ENCODE assay signal across 16 mouse cellular contexts in genomic region chr12:110707451-110707850, GRCm38 (mm10). TPM values are rescaled to one million over a fixed set of nuclear protein-coding genes. Genes with fewer than 3 reads are reported as not detected.
DNase-seq lines count a peak whose midpoint lies in the region; ATAC-seq and TF ChIP-seq lines count a peak whose summit lies in the region.
"Had no signal": no experiment of that assay in that cellular context is flagged by ENCODE, and none has a peak within 500 bp of the region (broad histone marks: within the 10 kb centered on the region; RNA-seq: fewer than 3 reads in every experiment).

No protein-coding gene starts in this region.

- TF ChIP-seq CTCF in ES-Bruce4 (IDR thresholded peaks at IDR 0.05; ENCODE audit: low read depth, low read length), result no peak

- no peaks in the 10 kb centered on the region for H3K27me3 ChIP-seq in forebrain, embryonic 13.5 days
- no peaks in the 10 kb centered on the region for H3K27me3 ChIP-seq in forebrain, embryonic 15.5 days
- H3K27me3 ChIP-seq in intestine, embryonic 16.5 days (replicated peaks; ENCODE audit: control insufficient read depth, insufficient read depth, low read length), result no peaks in the 10 kb centered on the region
- no peaks in the 10 kb centered on the region for H3K27me3 ChIP-seq in intestine, embryonic 15.5 days (replicated peaks)
- no peaks in the 10 kb centered on the region for H3K27me3 ChIP-seq in ES-Bruce4 (ENCODE audit: control insufficient read depth, insufficient read depth, low read length, poor library complexity, severe bottlenecking)
- no peaks in the 10 kb centered on the region for H3K27me3 ChIP-seq in liver, embryonic 15.5 days

- DNase-seq in right cerebral cortex, postnatal 14 days, result no peak
- DNase-seq in gastrocnemius, postnatal 36 days, result no peak
- DNase-seq: right cerebral cortex, adult 18-20 months had no signal

- no peak overlapping the region for H3K4me3 ChIP-seq in forebrain, embryonic 13.5 days
- H3K4me3 ChIP-seq in forebrain, embryonic 15.5 days, result no peak overlapping the region
- no peak overlapping the region for H3K4me3 ChIP-seq in intestine, embryonic 16.5 days (ENCODE audit: low read length)
- no peak overlapping the region for H3K4me3 ChIP-seq in intestine, embryonic 15.5 days (replicated peaks)
- H3K4me3 ChIP-seq in ES-Bruce4 (ENCODE audit: low read depth, low read length), result peak overlapping the region; percentile 37
- H3K4me3 ChIP-seq in liver, embryonic 15.5 days (replicated peaks), result 0 out of 2 replicates have a peak overlapping the region, but pooled peaks have one; percentile 56

- no peak for TF ChIP-seq EP300 in ES-Bruce4 (IDR thresholded peaks at IDR 0.05; ENCODE audit: insufficient read depth, low read depth, low read length)

- H3K36me3 ChIP-seq in forebrain, embryonic 13.5 days (ENCODE audit: poor library complexity, severe bottlenecking), result no peaks in the 10 kb centered on the region
- no peaks in the 10 kb centered on the region for H3K36me3 ChIP-seq in forebrain, embryonic 15.5 days
- H3K36me3 ChIP-seq in intestine, embryonic 16.5 days (ENCODE audit: control insufficient read depth, insufficient read depth, low read length), result no peaks in the 10 kb centered on the region
- H3K36me3 ChIP-seq in intestine, embryonic 15.5 days, result no peaks in the 10 kb centered on the region
- H3K36me3 ChIP-seq in ES-Bruce4 (ENCODE audit: control insufficient read depth, insufficient read depth, low read length, poor library complexity, severe bottlenecking), result no peaks in the 10 kb centered on the region
- no peaks in the 10 kb centered on the region for H3K36me3 ChIP-seq in liver, embryonic 15.5 days (replicated peaks)

- H3K4me1 ChIP-seq in forebrain, embryonic 13.5 days, result peaks cover 14% of the 10 kb centered on the region
- peaks cover 14% of the 10 kb centered on the region for H3K4me1 ChIP-seq in forebrain, embryonic 15.5 days
- H3K4me1 ChIP-seq in intestine, embryonic 16.5 days (ENCODE audit: control insufficient read depth, insufficient read depth, low read length), result 0 out of 2 replicates have a peak, but pooled peaks cover 2% of the 10 kb centered on the region
- H3K4me1 ChIP-seq in intestine, embryonic 15.5 days (replicated peaks), result peaks cover 3% of the 10 kb centered on the region; the same call in 1 of the 2 replicates
- peaks cover 7% of the 10 kb centered on the region for H3K4me1 ChIP-seq in ES-Bruce4 (ENCODE audit: control insufficient read depth, insufficient read depth, low read length)
- peaks cover 18% of the 10 kb centered on the region for H3K4me1 ChIP-seq in liver, embryonic 15.5 days (replicated peaks)

- intact Hi-C loops in gastrocnemius, postnatal 36 days (cut with DNase I), result no loop called here

- no peak overlapping the region for H3K9ac ChIP-seq in forebrain, embryonic 13.5 days
- no peak overlapping the region for H3K9ac ChIP-seq in forebrain, embryonic 15.5 days (replicated peaks)
- no peak overlapping the region for H3K9ac ChIP-seq in intestine, embryonic 16.5 days (ENCODE audit: low read depth, low read length)
- no peak overlapping the region for H3K9ac ChIP-seq in intestine, embryonic 15.5 days
- peak overlapping the region; percentile 21 for H3K9ac ChIP-seq in ES-Bruce4 (ENCODE audit: low read depth, poor library complexity, severe bottlenecking)
- no peak overlapping the region for H3K9ac ChIP-seq in liver, embryonic 15.5 days

- no peak overlapping the region for H3K27ac ChIP-seq in forebrain, embryonic 13.5 days
- H3K27ac ChIP-seq in forebrain, embryonic 15.5 days (replicated peaks), result no peak overlapping the region
- peak overlapping the region; percentile 52; the same call in 1 of the 2 replicates for H3K27ac ChIP-seq in intestine, embryonic 16.5 days (ENCODE audit: low read length)
- H3K27ac ChIP-seq in intestine, embryonic 15.5 days, result no peak overlapping the region
- H3K27ac ChIP-seq in ES-Bruce4 (ENCODE audit: insufficient read depth, low read length), result peak overlapping the region; percentile 87
- no peak overlapping the region for H3K27ac ChIP-seq in liver, embryonic 15.5 days (replicated peaks)

- TF ChIP-seq POLR2A in ES-Bruce4 (IDR thresholded peaks at IDR 0.05; ENCODE audit: insufficient read depth, low read length), result no peak

- ATAC-seq in forebrain, embryonic 13.5 days, result no peak
- no peak for ATAC-seq in forebrain, embryonic 15.5 days (replicated peaks)
- ATAC-seq in intestine, embryonic 16.5 days, result no peak
- no peak for ATAC-seq in intestine, embryonic 15.5 days
- no peak for ATAC-seq in liver, embryonic 15.5 days (ENCODE audit: insufficient read depth)
- ATAC-seq: activated CD4-positive, CD25-positive, alpha-beta regulatory T cell, adult 4 months had no signal

- H3K4me2 ChIP-seq in forebrain, embryonic 13.5 days, result peak overlapping the region; percentile 64; the same call in 1 of the 2 replicates
- H3K4me2 ChIP-seq in forebrain, embryonic 15.5 days (replicated peaks), result no peak overlapping the region
- H3K4me2 ChIP-seq in intestine, embryonic 16.5 days (ENCODE audit: low read depth, low read length), result no peak overlapping the region
- no peak overlapping the region for H3K4me2 ChIP-seq in intestine, embryonic 15.5 days (replicated peaks)
- peak overlapping the region; percentile 71 for H3K4me2 ChIP-seq in liver, embryonic 15.5 days

- WGBS in forebrain, embryonic 13.5 days, result 88% methylated on average over 7 of the region's 7 CpGs
- 89% methylated on average over 7 of the region's 7 CpGs for WGBS in forebrain, embryonic 15.5 days
- 90% methylated on average over 7 of the region's 7 CpGs for WGBS in intestine, embryonic 16.5 days
- 88% methylated on average over 7 of the region's 7 CpGs for WGBS in intestine, embryonic 15.5 days
- WGBS in liver, embryonic 15.5 days (ENCODE audit: insufficient replicate concordance), result 89% methylated on average over 7 of the region's 7 CpGs

- no peaks in the 10 kb centered on the region for H3K9me3 ChIP-seq in forebrain, embryonic 13.5 days (replicated peaks)
- H3K9me3 ChIP-seq in forebrain, embryonic 15.5 days, result no peaks in the 10 kb centered on the region
- no peaks in the 10 kb centered on the region for H3K9me3 ChIP-seq in intestine, embryonic 16.5 days (ENCODE audit: control insufficient read depth, low read length)
- no peaks in the 10 kb centered on the region for H3K9me3 ChIP-seq in intestine, embryonic 15.5 days
- no peaks in the 10 kb centered on the region for H3K9me3 ChIP-seq in ES-Bruce4 (replicated peaks; ENCODE audit: control insufficient read depth, insufficient read depth, low read length, poor library complexity, severe bottlenecking)
- no peaks in the 10 kb centered on the region for H3K9me3 ChIP-seq in liver, embryonic 15.5 days (replicated peaks)

RNA-seq across cellular contexts. Expression of gene Hsp90aa1, which starts 4.9 kb away (rescaled TPM):
- 1,477 and 1,490 TPM in 2 replicates for polyA plus RNA-seq in forebrain, embryonic 13.5 days (2015; fragmentation: Nextera tagmentation; extraction: Ambion mirVana)
- 1,340 and 1,345 TPM in 2 replicates for polyA plus RNA-seq in forebrain, embryonic 15.5 days (2015; fragmentation: Nextera tagmentation; extraction: Ambion mirVana)
- polyA plus RNA-seq in intestine, embryonic 16.5 days (2015; fragmentation: Nextera tagmentation; extraction: Ambion mirVana), result 679 and 790 TPM in 2 replicates
- 887 and 955 TPM in 2 replicates for polyA plus RNA-seq in intestine, embryonic 15.5 days (2015; fragmentation: Nextera tagmentation; extraction: Ambion mirVana)
- polyA plus RNA-seq in ES-Bruce4 (2011; ENCODE audit: insufficient read depth, insufficient read length, low read depth, missing spikeins), result 4,323 and 4,421 TPM in 2 replicates
- 464 and 536 TPM in 2 replicates for polyA plus RNA-seq in liver, embryonic 15.5 days (2015; fragmentation: Nextera tagmentation; extraction: Ambion mirVana)
- 10 to 100 TPM; 38.6 to 52.2 TPM for total RNA-seq in gastrocnemius, postnatal 36 days (2021)

RNA-seq across cellular contexts. Expression of gene 1700001K19Rik, which starts 25.0 kb away (rescaled TPM):
- 0.25 and 0.53 TPM in 2 replicates for polyA plus RNA-seq in forebrain, embryonic 13.5 days (2015; fragmentation: Nextera tagmentation; extraction: Ambion mirVana)
- 0.33 and 0.48 TPM in 2 replicates for polyA plus RNA-seq in forebrain, embryonic 15.5 days (2015; fragmentation: Nextera tagmentation; extraction: Ambion mirVana)
- not detected in 2 replicates for polyA plus RNA-seq in intestine, embryonic 16.5 days (2015; fragmentation: Nextera tagmentation; extraction: Ambion mirVana)
- polyA plus RNA-seq in intestine, embryonic 15.5 days (2015; fragmentation: Nextera tagmentation; extraction: Ambion mirVana), result not detected in 2 replicates
- polyA plus RNA-seq in ES-Bruce4 (2011; ENCODE audit: insufficient read depth, insufficient read length, low read depth, missing spikeins), result not detected in 2 replicates
- not detected in 2 replicates for polyA plus RNA-seq in liver, embryonic 15.5 days (2015; fragmentation: Nextera tagmentation; extraction: Ambion mirVana)
- total RNA-seq in gastrocnemius, postnatal 36 days (2021), result not detected
- total RNA-seq: gastrocnemius, postnatal 10 days; heart, postnatal 4 days; left cerebral cortex, postnatal 25 days; megakaryocyte, adult 5-6 weeks had no signal
- polyA plus RNA-seq: cortical plate, adult 2 months; kidney, embryonic 14.5 days had no signal

RNA-seq across cellular contexts. Expression of gene Wdr20, which starts 30.3 kb away (rescaled TPM):
- 26.9 and 29.9 TPM in 2 replicates for polyA plus RNA-seq in forebrain, embryonic 13.5 days (2015; fragmentation: Nextera tagmentation; extraction: Ambion mirVana)
- 31.5 and 33.5 TPM in 2 replicates for polyA plus RNA-seq in forebrain, embryonic 15.5 days (2015; fragmentation: Nextera tagmentation; extraction: Ambion mirVana)
- polyA plus RNA-seq in intestine, embryonic 16.5 days (2015; fragmentation: Nextera tagmentation; extraction: Ambion mirVana), result 21.1 and 21.7 TPM in 2 replicates
- 19.8 and 21.7 TPM in 2 replicates for polyA plus RNA-seq in intestine, embryonic 15.5 days (2015; fragmentation: Nextera tagmentation; extraction: Ambion mirVana)
- 32.7 and 36.4 TPM in 2 replicates for polyA plus RNA-seq in ES-Bruce4 (2011; ENCODE audit: insufficient read depth, insufficient read length, low read depth, missing spikeins)
- 8.6 and 9.1 TPM in 2 replicates for polyA plus RNA-seq in liver, embryonic 15.5 days (2015; fragmentation: Nextera tagmentation; extraction: Ambion mirVana)
- total RNA-seq in gastrocnemius, postnatal 36 days (2021), result 10 to 100 TPM; 15.7 to 15.9 TPM

Comparison
In these comparisons a context has a peak if more than half of its experiments do, and no peak if none do; other contexts are left out.
1. H3K27ac ChIP-seq: peak in intestine, embryonic 16.5 days (single experiment) and ES-Bruce4 (single experiment); none in forebrain, embryonic 13.5 days (single experiment), forebrain, embryonic 15.5 days (single experiment), intestine, embryonic 15.5 days (single experiment) and liver, embryonic 15.5 days (single experiment).
2. H3K4me2 ChIP-seq: peak in forebrain, embryonic 13.5 days (single experiment) and liver, embryonic 15.5 days (single experiment); none in forebrain, embryonic 15.5 days (single experiment), intestine, embryonic 16.5 days (single experiment) and intestine, embryonic 15.5 days (single experiment).
3. H3K4me3 ChIP-seq: peak in ES-Bruce4 (single experiment) and liver, embryonic 15.5 days (single experiment); none in forebrain, embryonic 13.5 days (single experiment), forebrain, embryonic 15.5 days (single experiment), intestine, embryonic 16.5 days (single experiment) and intestine, embryonic 15.5 days (single experiment).